Mouse (Mus musculus) spleen, embryonic (tissue): Measurements from ENCODE around the gene Tmem114.

Experiments
- CTCF ChIA-PET: fragments of 350-600 bp; sonication (Branson Sonifier 250); formaldehyde crosslinking; loops from one replicate; lab custom pipeline; 2022; lab: Charles Lee

Gene Tmem114

DNA sequence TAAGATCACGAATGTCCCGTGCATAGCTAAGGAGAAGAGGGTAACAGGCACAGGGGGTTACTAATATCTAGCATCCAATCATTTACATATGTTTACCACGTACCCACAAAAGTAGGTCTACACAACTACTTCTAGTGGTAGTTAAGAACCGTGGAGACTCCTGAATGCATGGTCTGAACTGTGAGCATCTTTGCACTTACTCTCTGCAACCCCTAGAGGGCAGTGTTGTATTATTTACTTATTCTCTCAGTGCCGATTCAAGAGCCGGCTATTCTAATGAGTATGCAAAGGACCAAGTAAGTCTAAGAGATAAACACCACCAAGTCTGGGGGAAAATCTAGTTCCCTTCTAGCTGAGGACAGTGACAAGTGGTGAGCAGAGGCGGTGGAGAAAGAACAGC is 12.7 kb downstream of the Tmem114 start:
- CTCF ChIA-PET = no interaction called here

DNA sequence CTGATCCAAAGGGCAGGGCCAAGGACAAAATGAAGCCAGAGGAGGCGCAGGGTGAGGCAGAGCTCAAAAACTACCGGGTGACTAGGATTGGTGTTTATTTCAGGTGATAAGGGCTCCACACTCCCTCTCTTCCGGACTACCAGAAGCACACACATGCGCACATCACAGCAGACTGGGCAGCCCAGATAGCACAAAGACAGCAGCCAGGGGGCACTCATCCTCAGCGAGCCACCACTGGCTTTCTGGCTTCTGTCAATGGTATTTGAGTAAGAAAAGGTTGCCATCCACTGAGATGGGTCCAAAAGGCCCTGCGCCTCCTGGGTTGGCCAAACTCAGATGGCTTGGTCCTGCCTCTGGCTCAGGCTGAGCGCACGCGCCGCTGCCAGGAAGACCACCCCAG is 15.7 kb downstream of the Tmem114 start:
- CTCF ChIA-PET = no interaction called here

DNA sequence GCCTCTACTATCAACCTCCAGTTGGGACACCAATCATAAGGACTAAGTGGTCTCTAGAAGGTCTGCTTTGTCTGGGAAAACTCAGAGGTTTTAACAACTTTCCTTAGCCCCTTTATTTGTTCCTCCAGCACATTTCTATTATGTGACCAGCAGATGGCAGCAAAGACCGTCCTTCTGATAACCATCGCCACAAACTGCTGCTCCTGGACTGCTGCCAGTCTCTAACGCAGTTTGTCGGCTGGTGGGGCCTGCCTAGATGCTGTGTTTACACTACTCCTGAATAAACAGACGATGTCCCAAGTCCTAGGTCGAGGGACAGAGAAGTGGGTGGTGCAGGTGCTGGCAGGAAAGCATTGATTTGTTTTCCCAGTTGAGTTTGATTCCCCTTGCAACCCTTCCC is 18.2 kb downstream of the Tmem114 start:
- CTCF ChIA-PET = no interaction called here

DNA sequence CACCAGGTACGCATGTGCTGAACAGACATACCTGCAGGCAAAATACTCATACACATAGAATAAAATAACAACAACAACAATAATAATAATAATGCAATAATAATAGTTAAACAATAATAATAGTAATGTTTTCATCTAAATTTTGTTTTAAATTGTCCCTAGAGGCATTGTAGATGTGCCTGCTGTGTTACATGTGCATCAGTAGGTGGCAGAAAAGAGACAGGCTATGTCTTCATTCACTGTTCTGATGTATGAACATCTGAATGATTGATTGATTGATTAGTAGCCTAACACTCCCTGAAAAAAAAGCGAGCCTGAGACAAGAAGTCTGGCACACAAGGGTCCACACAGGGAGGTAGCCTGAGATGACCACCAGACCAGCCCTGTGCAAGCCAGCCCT is 22.3 kb downstream of the Tmem114 start:
- CTCF ChIA-PET = no interaction called here

GRCm38 (mm10) chr16:8401171-8401955 is 23.6 kb downstream of the Tmem114 start:
- CTCF ChIA-PET = no interaction called here

GRCm38 (mm10) chr16:8399868-8400267 is 25.1 kb downstream of the Tmem114 start:
- CTCF ChIA-PET = no interaction called here

DNA sequence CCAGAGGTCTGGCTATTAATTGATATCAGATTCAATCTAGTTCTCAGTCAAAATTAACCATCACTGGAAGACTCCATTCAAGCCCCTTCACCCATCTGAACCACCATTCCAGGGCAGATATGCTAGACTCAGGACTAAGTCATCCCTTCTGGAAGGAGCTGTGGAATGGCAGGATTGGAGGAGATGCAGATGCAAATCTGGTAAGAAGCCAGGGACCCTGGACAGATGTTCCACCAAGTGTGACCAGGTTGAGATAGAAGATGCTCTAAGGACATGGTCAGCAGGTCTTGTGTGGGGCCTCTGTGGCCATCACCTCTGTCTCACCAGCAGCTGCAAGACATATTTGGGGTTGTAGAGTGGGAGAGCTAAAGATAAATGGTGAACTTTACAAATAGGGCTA is 30.0 kb downstream of the Tmem114 start:
- CTCF ChIA-PET = no interaction called here

DNA sequence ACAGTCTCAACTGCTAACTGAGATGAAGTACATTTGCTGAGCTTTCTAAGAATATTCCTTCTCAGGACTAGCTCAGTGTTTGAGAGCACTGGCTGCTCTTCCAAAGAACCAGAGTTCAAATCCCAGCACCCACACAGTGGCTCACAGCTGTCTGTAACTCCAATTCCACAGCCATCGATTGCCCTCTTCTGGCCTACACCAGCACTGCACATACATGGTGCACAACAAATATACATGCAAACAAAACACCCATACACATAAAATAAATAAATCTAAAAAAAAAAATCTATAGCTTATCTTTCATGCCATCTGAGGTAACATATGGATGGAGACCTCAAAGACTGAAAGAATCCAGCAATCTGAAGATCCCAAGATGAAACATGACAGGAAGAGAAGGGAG is 36.4 kb downstream of the Tmem114 start:
- CTCF ChIA-PET = interaction anchor here (0.6 kb wide), 1 partner anchor 1311 kb away, joined by 3 read pairs; no protein-coding TSS in a partner anchor

- CTCF ChIA-PET = no interaction called here
Measured at GRCm38 (mm10) chr16:8386386-8386785, 38.5 kb downstream of the Tmem114 start.

DNA sequence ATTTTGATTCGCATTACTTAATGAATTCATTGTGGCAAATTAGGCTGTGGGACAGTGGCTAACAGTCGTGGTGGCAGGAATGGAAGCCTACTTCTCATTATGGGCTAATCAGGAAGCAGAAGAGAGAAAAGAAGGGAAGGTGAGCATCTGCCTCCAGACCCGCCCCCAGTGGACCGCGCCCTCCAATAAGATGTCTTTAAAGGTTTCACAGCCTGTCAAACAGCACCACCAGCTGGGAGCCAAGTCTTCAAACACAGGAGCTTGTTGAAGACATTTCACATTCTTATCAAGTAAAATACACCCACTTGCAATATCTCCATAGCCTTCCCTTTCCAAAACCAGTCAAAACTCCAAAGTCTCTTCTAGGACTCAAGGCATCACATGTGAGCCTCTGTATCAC is 39.3 kb downstream of the Tmem114 start:
- CTCF ChIA-PET = no interaction called here

GRCm38 (mm10) chr16:8384772-8385171 is 40.2 kb downstream of the Tmem114 start:
- CTCF ChIA-PET = no interaction called here

GRCm38 (mm10) chr16:8383396-8383795 is 41.5 kb downstream of the Tmem114 start:
- CTCF ChIA-PET = no interaction called here

GRCm38 (mm10) chr16:8363066-8363465 is 61.9 kb downstream of the Tmem114 start:
- CTCF ChIA-PET = no interaction called here
